Mouse (Mus musculus): ENCODE results near the gene Gm20388.

DNA sequence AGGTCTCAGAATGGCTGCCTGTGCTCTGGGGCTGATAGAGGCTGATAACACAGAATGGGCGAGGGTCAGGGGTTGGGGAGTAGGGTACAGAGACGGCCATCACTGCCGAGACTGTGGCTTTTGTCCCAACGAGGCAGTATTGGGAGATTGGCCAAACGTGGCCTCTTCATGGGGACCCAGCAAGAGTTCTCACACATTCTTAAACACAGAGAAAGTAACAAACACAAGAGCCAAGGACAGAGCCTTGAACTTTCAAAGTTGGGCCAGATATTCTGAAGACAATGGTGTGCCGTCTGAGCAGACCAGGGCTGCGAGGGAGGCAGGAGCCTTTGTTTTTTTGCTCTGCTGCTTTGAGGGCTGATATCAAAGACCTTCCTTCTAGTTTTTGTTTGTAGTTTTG lies 2001.3 kb downstream of the Gm20388 start:
- TF ChIP-seq EP300 (IDR thresholded peaks at IDR 0.05; ENCODE audit: insufficient read depth, low read depth, low read length) (no peak), POLR2A (IDR thresholded peaks at IDR 0.05; ENCODE audit: insufficient read depth, low read length) (no peak), CTCF (IDR thresholded peaks at IDR 0.05; ENCODE audit: low read depth, low read length) (no peak)

All from ES-Bruce4 (cell line).